Mouse (Mus musculus): ENCODE measurements around the gene Vmn2r20.
"Not testable (repeated sequence)": the region's sequence is repeated elsewhere in the genome, so short reads cannot be mapped to it uniquely, and the experiment has no call there.

The Vmn2r20 gene

DNA sequence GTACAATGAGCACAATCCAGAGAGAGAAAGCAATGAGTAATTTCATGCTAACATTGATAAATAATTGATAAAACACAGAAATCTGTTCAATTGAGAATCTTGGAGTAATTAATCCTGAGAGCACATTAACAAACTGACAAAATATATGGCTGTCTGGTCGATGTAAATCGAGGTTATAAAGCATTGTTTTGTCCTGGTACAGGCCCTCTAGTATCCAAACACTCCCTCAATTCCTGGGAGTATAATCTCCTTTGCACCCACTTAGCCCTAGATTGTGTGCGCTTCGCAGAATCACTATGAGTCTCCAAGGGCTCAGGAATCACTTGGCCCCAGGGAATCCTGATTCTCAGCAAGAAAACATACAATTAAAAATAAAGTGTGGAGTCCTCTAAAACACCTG, at the start of gene Vmn2r20:
Vmn2r20 (minus strand) TSS at position 101 of the 400 bp plus-strand sequence.
- not testable (repeated sequence) for DNase-seq

DNA sequence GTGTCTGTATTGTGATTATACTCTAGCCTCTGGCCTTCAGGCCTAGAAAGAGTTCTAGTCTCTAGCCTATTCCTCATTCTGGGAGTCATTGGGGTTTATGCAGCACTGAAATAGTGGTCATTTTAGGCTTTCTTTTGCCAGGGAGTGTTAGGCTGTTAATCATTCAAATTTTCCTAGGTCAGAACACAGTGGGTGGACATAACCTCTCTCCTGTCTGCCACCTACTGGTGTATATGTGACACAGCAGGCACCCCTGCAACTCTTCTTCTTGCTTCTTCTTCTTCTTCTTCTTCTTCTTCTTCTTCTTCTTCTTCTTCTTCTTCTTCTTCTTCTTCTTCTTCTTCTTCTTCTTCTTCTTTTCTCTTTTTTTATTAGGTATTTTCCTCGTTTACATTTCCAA, 6.5 kb upstream of the Vmn2r20 start:
- not testable (repeated sequence) for DNase-seq

DNA sequence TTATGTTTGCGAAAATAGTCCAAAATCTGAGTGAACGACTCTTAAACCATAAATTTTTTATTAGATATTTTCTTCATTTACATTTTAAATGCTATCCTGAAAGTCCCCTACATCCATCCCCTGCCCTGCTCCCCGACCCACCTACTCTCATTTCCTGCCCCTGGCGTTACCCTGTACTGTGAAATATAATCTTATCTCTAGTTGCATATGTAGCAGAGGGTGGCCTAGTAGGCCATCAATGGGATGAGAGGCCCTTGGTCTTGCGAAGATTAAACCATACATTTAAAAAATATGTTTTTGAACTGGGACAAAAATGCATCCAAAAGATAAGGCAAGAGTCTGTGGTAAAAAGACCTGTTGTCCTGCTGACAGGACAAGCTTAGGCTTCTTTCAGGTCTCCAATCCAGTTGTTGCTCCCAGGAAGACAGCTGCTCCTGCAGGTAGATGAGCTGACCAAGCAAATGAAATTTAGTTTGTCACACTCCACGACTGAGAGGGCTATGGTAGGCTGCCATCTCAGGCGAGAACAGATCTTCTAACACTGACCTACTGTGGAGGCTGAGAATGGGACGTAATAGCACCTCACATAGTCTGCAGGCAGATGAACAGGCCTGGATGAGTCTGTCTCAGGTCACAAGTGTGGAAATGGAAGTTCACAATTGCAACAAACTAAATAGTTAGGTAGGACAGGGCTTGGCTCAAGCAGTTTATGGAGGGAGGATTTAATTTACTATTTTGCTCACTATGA, 10.8 kb downstream of the Vmn2r20 start:
- DNase-seq: not testable (repeated sequence)

DNA sequence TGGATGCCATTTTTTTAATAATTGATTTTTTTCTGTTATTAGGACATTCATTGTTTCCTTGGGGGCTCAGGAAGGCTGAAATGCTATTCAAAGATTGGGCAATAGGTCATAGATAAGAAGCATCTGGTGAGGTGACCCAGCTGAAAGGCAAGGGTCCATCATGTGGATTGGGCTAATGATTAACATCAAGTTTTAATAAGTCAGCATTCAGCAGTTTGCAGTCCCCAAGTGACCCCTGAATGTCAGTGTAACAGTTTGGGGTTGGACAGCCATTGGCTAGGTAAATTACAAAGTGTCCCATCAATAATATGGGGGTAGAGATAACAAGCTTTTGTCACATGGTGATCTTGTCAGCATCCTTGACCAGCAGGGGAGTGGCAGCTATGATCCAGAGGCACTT, 29.1 kb downstream of the Vmn2r20 start:
- not testable (repeated sequence) for DNase-seq

DNA sequence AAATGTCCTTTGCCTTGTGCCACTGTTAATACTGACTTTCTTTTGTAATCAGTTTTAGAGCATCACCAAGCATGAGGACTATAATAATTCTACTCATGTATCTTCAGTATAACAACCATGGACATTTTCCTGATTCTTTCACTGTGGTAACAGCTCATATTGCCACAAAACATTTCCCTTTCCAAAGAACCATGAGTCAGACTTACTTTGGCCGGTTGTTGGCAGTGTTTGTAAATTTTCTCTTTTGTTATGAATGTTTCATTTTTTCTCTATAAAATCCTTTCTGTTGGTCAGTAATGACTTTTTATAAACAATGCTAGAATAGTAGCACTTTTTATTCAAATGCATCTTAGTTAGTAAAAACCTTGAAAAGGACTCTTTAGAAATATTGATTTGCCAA, 71.8 kb downstream of the Vmn2r20 start:
- no peak for DNase-seq

DNA sequence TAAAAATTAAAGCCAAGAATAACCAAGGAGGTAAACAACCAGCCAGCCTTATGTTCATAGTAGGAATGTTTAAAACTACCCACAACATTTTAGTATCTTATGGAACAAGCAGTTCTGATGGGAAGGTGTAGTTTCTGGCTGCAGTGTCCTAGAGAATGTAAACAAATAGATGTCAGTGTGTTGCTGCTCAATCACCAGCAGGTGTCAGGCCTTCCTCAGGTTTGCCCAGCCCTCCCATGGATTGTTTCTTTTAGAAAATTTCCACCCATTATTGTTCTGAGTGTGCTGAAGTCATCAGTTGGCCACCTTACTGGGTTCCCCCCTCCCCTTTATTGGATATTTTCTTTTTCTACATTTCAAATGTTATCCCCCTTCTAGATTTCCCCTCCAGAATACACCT, 77.8 kb downstream of the Vmn2r20 start:
- DNase-seq: no peak

DNA sequence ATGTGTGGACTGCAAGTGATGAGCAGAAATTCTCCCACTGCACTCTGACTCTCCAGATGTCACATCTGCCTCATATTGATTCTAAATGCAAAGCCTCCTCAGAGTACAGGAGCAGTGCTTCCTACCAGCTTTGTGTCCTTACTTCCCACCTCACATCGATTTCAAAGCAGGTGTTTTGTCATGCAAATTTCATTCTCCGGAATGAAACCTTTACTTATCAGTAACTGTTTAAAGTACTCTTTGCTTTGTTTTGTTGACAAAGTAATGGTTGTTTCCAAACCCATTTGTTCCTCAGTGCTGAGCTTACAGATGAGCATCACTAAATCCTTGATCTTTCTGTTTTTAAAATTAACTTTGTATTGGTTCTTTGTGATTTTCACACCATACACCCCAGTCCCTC, 85.4 kb downstream of the Vmn2r20 start:
- DNase-seq: no peak
